Mouse (Mus musculus): Measurements from ENCODE around the gene Cbll1. TPM values are rescaled to one million over a fixed set of nuclear protein-coding genes. Genes with fewer than 3 reads are reported as not detected.

Gene Cbll1
- polyA plus RNA-seq (2015; fragmentation: Nextera tagmentation; extraction: Ambion mirVana), result 13.2 and 16.5 TPM in 2 replicates

GRCm38 (mm10) chr12:31499314-31500131, at the start of gene Cbll1:
TSS of gene Cbll1 (minus strand) at chr12:31499616.
- H3K4me2 ChIP-seq, result peak within 1 kb of the TSS; percentile 78
- ATAC-seq (ENCODE audit: low FRiP score), result peak; percentile 98
- H3K27me3 ChIP-seq (replicated peaks), result no peaks in the 10 kb centered on the region
- H3K9ac ChIP-seq (replicated peaks), result peak within 1 kb of the TSS; percentile 71
- H3K4me1 ChIP-seq, result peaks cover 20% of the 10 kb centered on the region
- H3K27ac ChIP-seq (replicated peaks), result peak within 1 kb of the TSS; percentile 97
- H3K9me3 ChIP-seq (replicated peaks), result no peaks in the 10 kb centered on the region
- H3K36me3 ChIP-seq, result no peaks in the 10 kb centered on the region
- peak within 1 kb of the TSS; percentile 69 for H3K4me3 ChIP-seq (replicated peaks)
- under 1% methylated on average over 68 of the region's 68 CpGs for WGBS

- no peak overlapping the region for H3K4me3 ChIP-seq (replicated peaks)
- H3K27me3 ChIP-seq (replicated peaks), result no peaks in the 10 kb centered on the region
- no peak overlapping the region for H3K27ac ChIP-seq (replicated peaks)
- 87% methylated on average over 1 of the region's 1 CpGs for WGBS
- H3K9me3 ChIP-seq (replicated peaks), result no peaks in the 10 kb centered on the region
- ATAC-seq (ENCODE audit: low FRiP score), result no peak
- H3K4me2 ChIP-seq, result no peak overlapping the region
- H3K9ac ChIP-seq (replicated peaks), result no peak overlapping the region
- H3K36me3 ChIP-seq, result no peaks in the 10 kb centered on the region
- H3K4me1 ChIP-seq, result no peaks in the 10 kb centered on the region
Measured at GRCm38 (mm10) chr12:31546061-31546460, 46.6 kb upstream of the Cbll1 start.

GRCm38 (mm10) chr12:31545219-31545618, 45.8 kb upstream of the Cbll1 start:
- WGBS, result 65% methylated on average over 2 of the region's 2 CpGs
- Histone ChIP-seq H3K4me2 (no peak overlapping the region), H3K27ac (replicated peaks) (no peak overlapping the region), H3K36me3 (no peaks in the 10 kb centered on the region), H3K27me3 (replicated peaks) (no peaks in the 10 kb centered on the region), H3K4me1 (no peaks in the 10 kb centered on the region), H3K4me3 (replicated peaks) (no peak overlapping the region), H3K9ac (replicated peaks) (no peak overlapping the region), H3K9me3 (replicated peaks) (no peaks in the 10 kb centered on the region)
- no peak for ATAC-seq (ENCODE audit: low FRiP score)

GRCm38 (mm10) chr12:31541541-31541940, 42.1 kb upstream of the Cbll1 start:
- Histone ChIP-seq H3K36me3 (no peaks in the 10 kb centered on the region), H3K4me3 (replicated peaks) (no peak overlapping the region), H3K9ac (replicated peaks) (no peak overlapping the region), H3K27me3 (replicated peaks) (no peaks in the 10 kb centered on the region), H3K9me3 (replicated peaks) (no peaks in the 10 kb centered on the region), H3K4me2 (no peak overlapping the region), H3K27ac (replicated peaks) (no peak overlapping the region), H3K4me1 (no peaks in the 10 kb centered on the region)
- ATAC-seq (ENCODE audit: low FRiP score), result no peak
- WGBS, result 79% methylated on average over 5 of the region's 5 CpGs

- 69% methylated on average over 2 of the region's 2 CpGs for WGBS
- H3K27ac ChIP-seq (replicated peaks), result no peak overlapping the region
- no peaks in the 10 kb centered on the region for H3K4me1 ChIP-seq
- H3K27me3 ChIP-seq (replicated peaks), result no peaks in the 10 kb centered on the region
- H3K9me3 ChIP-seq (replicated peaks), result no peaks in the 10 kb centered on the region
- no peak overlapping the region for H3K4me2 ChIP-seq
- H3K9ac ChIP-seq (replicated peaks), result no peak overlapping the region
- no peaks in the 10 kb centered on the region for H3K36me3 ChIP-seq
- H3K4me3 ChIP-seq (replicated peaks), result no peak overlapping the region
- ATAC-seq (ENCODE audit: low FRiP score), result no peak
Measured at GRCm38 (mm10) chr12:31539783-31540182, 40.4 kb upstream of the Cbll1 start.

GRCm38 (mm10) chr12:31537515-31538230, 38.3 kb upstream of the Cbll1 start:
- H3K9ac ChIP-seq (replicated peaks), result no peak overlapping the region
- no peaks in the 10 kb centered on the region for H3K9me3 ChIP-seq (replicated peaks)
- ATAC-seq (ENCODE audit: low FRiP score), result no peak
- no peak overlapping the region for H3K4me3 ChIP-seq (replicated peaks)
- H3K27me3 ChIP-seq (replicated peaks), result no peaks in the 10 kb centered on the region
- no peak overlapping the region for H3K4me2 ChIP-seq
- H3K4me1 ChIP-seq, result peaks cover 10% of the 10 kb centered on the region
- no peaks in the 10 kb centered on the region for H3K36me3 ChIP-seq
- WGBS, result 66% methylated on average over 7 of the region's 7 CpGs
- no peak overlapping the region for H3K27ac ChIP-seq (replicated peaks)

GRCm38 (mm10) chr12:31534060-31534843, 34.8 kb upstream of the Cbll1 start:
- Histone ChIP-seq H3K27me3 (replicated peaks) (no peaks in the 10 kb centered on the region), H3K9ac (replicated peaks) (no peak overlapping the region), H3K9me3 (replicated peaks) (no peaks in the 10 kb centered on the region), H3K36me3 (no peaks in the 10 kb centered on the region), H3K27ac (replicated peaks) (no peak overlapping the region), H3K4me1 (peaks cover 10% of the 10 kb centered on the region), H3K4me2 (no peak overlapping the region), H3K4me3 (replicated peaks) (no peak overlapping the region)
- no peak for ATAC-seq (ENCODE audit: low FRiP score)
- WGBS, result 67% methylated on average over 11 of the region's 11 CpGs

GRCm38 (mm10) chr12:31533218-31533908, 33.9 kb upstream of the Cbll1 start:
- no peak overlapping the region for H3K9ac ChIP-seq (replicated peaks)
- no peak for ATAC-seq (ENCODE audit: low FRiP score)
- no peaks in the 10 kb centered on the region for H3K27me3 ChIP-seq (replicated peaks)
- no peak overlapping the region for H3K4me3 ChIP-seq (replicated peaks)
- H3K27ac ChIP-seq (replicated peaks), result no peak overlapping the region
- 37% methylated on average over 10 of the region's 10 CpGs for WGBS
- no peaks in the 10 kb centered on the region for H3K9me3 ChIP-seq (replicated peaks)
- H3K36me3 ChIP-seq, result no peaks in the 10 kb centered on the region
- no peak overlapping the region for H3K4me2 ChIP-seq
- H3K4me1 ChIP-seq, result peaks cover 10% of the 10 kb centered on the region

- WGBS, result 79% methylated on average over 14 of the region's 14 CpGs
- H3K9ac ChIP-seq (replicated peaks), result no peak overlapping the region
- H3K9me3 ChIP-seq (replicated peaks), result no peaks in the 10 kb centered on the region
- no peak for ATAC-seq (ENCODE audit: low FRiP score)
- no peak overlapping the region for H3K4me3 ChIP-seq (replicated peaks)
- 0 out of 2 replicates have a peak overlapping the region, but pooled peaks have one; percentile 3 for H3K4me2 ChIP-seq
- peaks cover 10% of the 10 kb centered on the region for H3K4me1 ChIP-seq
- no peaks in the 10 kb centered on the region for H3K36me3 ChIP-seq
- no peak overlapping the region for H3K27ac ChIP-seq (replicated peaks)
- no peaks in the 10 kb centered on the region for H3K27me3 ChIP-seq (replicated peaks)
Measured at GRCm38 (mm10) chr12:31532054-31532453, 32.6 kb upstream of the Cbll1 start.

GRCm38 (mm10) chr12:31527407-31527806, 28.0 kb upstream of the Cbll1 start:
- H3K36me3 ChIP-seq, result no peaks in the 10 kb centered on the region
- no peak overlapping the region for H3K9ac ChIP-seq (replicated peaks)
- no peak overlapping the region for H3K4me3 ChIP-seq (replicated peaks)
- ATAC-seq (ENCODE audit: low FRiP score), result no peak
- H3K27me3 ChIP-seq (replicated peaks), result no peaks in the 10 kb centered on the region
- H3K27ac ChIP-seq (replicated peaks), result no peak overlapping the region
- no peaks in the 10 kb centered on the region for H3K4me1 ChIP-seq
- 60% methylated on average over 6 of the region's 6 CpGs for WGBS
- H3K4me2 ChIP-seq, result no peak overlapping the region
- no peaks in the 10 kb centered on the region for H3K9me3 ChIP-seq (replicated peaks)

GRCm38 (mm10) chr12:31521371-31521770, 22.0 kb upstream of the Cbll1 start:
- 66% methylated on average over 3 of the region's 3 CpGs for WGBS

More at GRCm38 (mm10) chr12:31521371-31521770, 22.0 kb upstream of the Cbll1 start:
- Histone ChIP-seq H3K9me3 (replicated peaks) (no peaks in the 10 kb centered on the region), H3K4me1 (no peaks in the 10 kb centered on the region), H3K27ac (replicated peaks) (no peak overlapping the region), H3K4me3 (replicated peaks) (no peak overlapping the region), H3K27me3 (replicated peaks) (no peaks in the 10 kb centered on the region), H3K9ac (replicated peaks) (no peak overlapping the region), H3K4me2 (no peak overlapping the region), H3K36me3 (no peaks in the 10 kb centered on the region)
- no peak for ATAC-seq (ENCODE audit: low FRiP score)
